24 mouse cellular contexts compared by ENCODE assay signal in genomic region chr5:118526504-118526903, GRCm38 (mm10). TPM values are rescaled to one million over a fixed set of nuclear protein-coding genes. Genes with fewer than 3 reads are reported as not detected.
A peak's percentile ranks its signal among the peaks of the same experiment; 100 is the strongest.
DNase-seq lines count a peak whose midpoint lies in the region; ATAC-seq lines count a peak whose summit lies in the region.
"Had no signal": no experiment of that assay in that cellular context is flagged by ENCODE, and none has a peak within 500 bp of the region (broad histone marks: within the 10 kb centered on the region; RNA-seq: fewer than 3 reads in every experiment).

No protein-coding gene starts in this region.

- H3K9ac ChIP-seq in embryonic facial prominence, embryonic 11.5 days (replicated peaks; ENCODE audit: low read length): no peak overlapping the region
- no peak overlapping the region for H3K9ac ChIP-seq in limb, embryonic 12.5 days (replicated peaks)
- no peak overlapping the region for H3K9ac ChIP-seq in midbrain, embryonic 11.5 days (ENCODE audit: low read length)
- H3K9ac ChIP-seq in kidney, embryonic 14.5 days (ENCODE audit: low read depth, low read length): no peak overlapping the region
- H3K9ac ChIP-seq: embryonic facial prominence, embryonic 13.5 days; embryonic facial prominence, embryonic 15.5 days; forebrain, embryonic 12.5 days had no signal

- H3K9me3 ChIP-seq in embryonic facial prominence, embryonic 10.5 days: no peaks in the 10 kb centered on the region
- no peaks in the 10 kb centered on the region for H3K9me3 ChIP-seq in embryonic facial prominence, embryonic 11.5 days (replicated peaks; ENCODE audit: control insufficient read depth, low read length)
- H3K9me3 ChIP-seq in limb, embryonic 10.5 days (replicated peaks): no peaks in the 10 kb centered on the region
- no peaks in the 10 kb centered on the region for H3K9me3 ChIP-seq in limb, embryonic 12.5 days
- no peaks in the 10 kb centered on the region for H3K9me3 ChIP-seq in hindbrain, embryonic 10.5 days
- no peaks in the 10 kb centered on the region for H3K9me3 ChIP-seq in midbrain, embryonic 11.5 days (ENCODE audit: control insufficient read depth, low read length)
- no peaks in the 10 kb centered on the region for H3K9me3 ChIP-seq in kidney, embryonic 14.5 days (ENCODE audit: control insufficient read depth, low read length)
- H3K9me3 ChIP-seq: embryonic facial prominence, embryonic 13.5 days; embryonic facial prominence, embryonic 15.5 days; forebrain, embryonic 10.5 days; forebrain, embryonic 12.5 days had no signal

- H3K4me1 ChIP-seq in embryonic facial prominence, embryonic 10.5 days: peaks cover 49% of the 10 kb centered on the region
- H3K4me1 ChIP-seq in embryonic facial prominence, embryonic 11.5 days (ENCODE audit: control insufficient read depth, insufficient read depth, low read length): no peaks in the 10 kb centered on the region; the same call in 1 of the 2 replicates
- H3K4me1 ChIP-seq in limb, embryonic 10.5 days: peaks cover 47% of the 10 kb centered on the region
- H3K4me1 ChIP-seq in limb, embryonic 12.5 days (replicated peaks): peaks cover 44% of the 10 kb centered on the region
- H3K4me1 ChIP-seq in hindbrain, embryonic 10.5 days (replicated peaks): peaks cover 19% of the 10 kb centered on the region
- H3K4me1 ChIP-seq in midbrain, embryonic 11.5 days (ENCODE audit: control insufficient read depth, insufficient read depth, low read length): peaks cover 5% of the 10 kb centered on the region
- H3K4me1 ChIP-seq in kidney, embryonic 14.5 days (ENCODE audit: control insufficient read depth, insufficient read depth, low read length): no peaks in the 10 kb centered on the region

- no peak for ATAC-seq in embryonic facial prominence, embryonic 11.5 days (replicated peaks; ENCODE audit: insufficient number of reproducible peaks, low FRiP score, low TSS enrichment, low read depth)
- no peak for ATAC-seq in limb, embryonic 12.5 days (ENCODE audit: insufficient number of reproducible peaks, insufficient read depth, low FRiP score, low TSS enrichment, low read depth)
- ATAC-seq in midbrain, embryonic 11.5 days (ENCODE audit: low FRiP score): no peak
- no peak for ATAC-seq in kidney, embryonic 14.5 days (ENCODE audit: low FRiP score, low TSS enrichment)
- ATAC-seq: forebrain, embryonic 14.5 days; forebrain, embryonic 16.5 days had no signal

- H3K4me2 ChIP-seq in embryonic facial prominence, embryonic 11.5 days (ENCODE audit: low read depth, low read length): no peak overlapping the region
- H3K4me2 ChIP-seq in limb, embryonic 12.5 days: no peak overlapping the region
- no peak overlapping the region for H3K4me2 ChIP-seq in midbrain, embryonic 11.5 days
- no peak overlapping the region for H3K4me2 ChIP-seq in kidney, embryonic 14.5 days (replicated peaks; ENCODE audit: low read depth, low read length)
- H3K4me2 ChIP-seq: embryonic facial prominence, embryonic 13.5 days; embryonic facial prominence, embryonic 15.5 days; forebrain, embryonic 12.5 days had no signal

- H3K27ac ChIP-seq in embryonic facial prominence, embryonic 10.5 days (replicated peaks): no peak overlapping the region; the same call in 1 of the 2 replicates
- no peak overlapping the region for H3K27ac ChIP-seq in embryonic facial prominence, embryonic 11.5 days (replicated peaks; ENCODE audit: low read depth, low read length)
- H3K27ac ChIP-seq in limb, embryonic 10.5 days: peak overlapping the region; percentile 58
- H3K27ac ChIP-seq in limb, embryonic 12.5 days: peak overlapping the region; percentile 62
- H3K27ac ChIP-seq in hindbrain, embryonic 10.5 days: no peak overlapping the region
- no peak overlapping the region for H3K27ac ChIP-seq in midbrain, embryonic 11.5 days (ENCODE audit: low read depth, low read length)
- no peak overlapping the region for H3K27ac ChIP-seq in kidney, embryonic 14.5 days (ENCODE audit: low read depth, low read length)
- H3K27ac ChIP-seq: embryonic facial prominence, embryonic 13.5 days; embryonic facial prominence, embryonic 15.5 days; forebrain, embryonic 10.5 days; forebrain, embryonic 12.5 days had no signal

- H3K27me3 ChIP-seq in embryonic facial prominence, embryonic 10.5 days (replicated peaks; ENCODE audit: low read depth, poor library complexity, severe bottlenecking): peaks cover 54% of the 10 kb centered on the region
- H3K27me3 ChIP-seq in embryonic facial prominence, embryonic 11.5 days (ENCODE audit: control insufficient read depth, insufficient read depth, low read length): no peaks in the 10 kb centered on the region
- H3K27me3 ChIP-seq in limb, embryonic 10.5 days (ENCODE audit: low read depth, poor library complexity, severe bottlenecking): 0 out of 2 replicates have a peak, but pooled peaks cover 5% of the 10 kb centered on the region
- no peaks in the 10 kb centered on the region for H3K27me3 ChIP-seq in limb, embryonic 12.5 days
- H3K27me3 ChIP-seq in hindbrain, embryonic 10.5 days (ENCODE audit: insufficient read depth, poor library complexity, severe bottlenecking): peaks cover 23% of the 10 kb centered on the region
- H3K27me3 ChIP-seq in midbrain, embryonic 11.5 days (ENCODE audit: control insufficient read depth, insufficient read depth, low read length): peaks cover 25% of the 10 kb centered on the region
- H3K27me3 ChIP-seq in kidney, embryonic 14.5 days (ENCODE audit: control insufficient read depth, insufficient read depth, low read length): no peaks in the 10 kb centered on the region
- H3K27me3 ChIP-seq: embryonic facial prominence, embryonic 13.5 days; embryonic facial prominence, embryonic 15.5 days had no signal

- peak; percentile 59 for DNase-seq in embryonic facial prominence, embryonic 10.5 days (ENCODE audit: low spot score)
- peak; percentile 75 for DNase-seq in embryonic facial prominence, embryonic 11.5 days (ENCODE audit: low spot score)
- DNase-seq in limb, embryonic 10.5 days (ENCODE audit: low spot score): peak; percentile 50
- DNase-seq in hindbrain, embryonic 10.5 days (ENCODE audit: low spot score): no peak
- DNase-seq in gastrocnemius, postnatal 36 days: no peak
- DNase-seq in midbrain, embryonic 11.5 days (ENCODE audit: low spot score, missing footprints): no peak
- DNase-seq: adrenal gland, adult 2 months; adrenal gland, postnatal 10 days; adrenal gland, postnatal 25 days; cerebellum, adult 11 months; cerebellum, adult 18-20 months; cerebellum, adult 8-10 months; cerebellum, adult 9-11 months; cerebellum, postnatal 14 days; cerebellum, postnatal 36 days had no signal

- intact Hi-C loops in gastrocnemius, postnatal 36 days (cut with DNase I): no loop called here

- H3K4me3 ChIP-seq in embryonic facial prominence, embryonic 10.5 days: no peak overlapping the region
- H3K4me3 ChIP-seq in embryonic facial prominence, embryonic 11.5 days (ENCODE audit: low read depth, low read length): no peak overlapping the region
- H3K4me3 ChIP-seq in limb, embryonic 10.5 days: no peak overlapping the region
- H3K4me3 ChIP-seq in limb, embryonic 12.5 days (replicated peaks): no peak overlapping the region
- no peak overlapping the region for H3K4me3 ChIP-seq in hindbrain, embryonic 10.5 days
- no peak overlapping the region for H3K4me3 ChIP-seq in midbrain, embryonic 11.5 days (ENCODE audit: low read depth, low read length)
- H3K4me3 ChIP-seq in kidney, embryonic 14.5 days (ENCODE audit: low read length): no peak overlapping the region
- H3K4me3 ChIP-seq: embryonic facial prominence, embryonic 13.5 days; embryonic facial prominence, embryonic 15.5 days; erythroblast, embryonic 14.5 days; forebrain, embryonic 10.5 days; forebrain, embryonic 12.5 days had no signal

- 47% methylated on average over 13 of the region's 13 CpGs for WGBS in embryonic facial prominence, embryonic 10.5 days
- WGBS in embryonic facial prominence, embryonic 11.5 days: 37% methylated on average over 13 of the region's 13 CpGs
- 24% methylated on average over 13 of the region's 13 CpGs for WGBS in limb, embryonic 10.5 days
- WGBS in limb, embryonic 12.5 days: 13% methylated on average over 13 of the region's 13 CpGs
- 82% methylated on average over 13 of the region's 13 CpGs for WGBS in hindbrain, embryonic 10.5 days
- 84% methylated on average over 13 of the region's 13 CpGs for WGBS in midbrain, embryonic 11.5 days
- 76% methylated on average over 13 of the region's 13 CpGs for WGBS in kidney, embryonic 14.5 days

- H3K36me3 ChIP-seq in embryonic facial prominence, embryonic 10.5 days (replicated peaks): no peaks in the 10 kb centered on the region
- H3K36me3 ChIP-seq in embryonic facial prominence, embryonic 11.5 days (replicated peaks; ENCODE audit: control insufficient read depth, insufficient read depth, low read depth, low read length): no peaks in the 10 kb centered on the region
- H3K36me3 ChIP-seq in limb, embryonic 10.5 days: no peaks in the 10 kb centered on the region
- no peaks in the 10 kb centered on the region for H3K36me3 ChIP-seq in limb, embryonic 12.5 days
- no peaks in the 10 kb centered on the region for H3K36me3 ChIP-seq in hindbrain, embryonic 10.5 days
- H3K36me3 ChIP-seq in midbrain, embryonic 11.5 days (ENCODE audit: control insufficient read depth, insufficient read depth, low read length): no peaks in the 10 kb centered on the region
- no peaks in the 10 kb centered on the region for H3K36me3 ChIP-seq in kidney, embryonic 14.5 days (ENCODE audit: control insufficient read depth, insufficient read depth, low read length)
- H3K36me3 ChIP-seq: embryonic facial prominence, embryonic 13.5 days; embryonic facial prominence, embryonic 15.5 days; forebrain, embryonic 10.5 days; forebrain, embryonic 12.5 days had no signal

RNA-seq across cellular contexts. Expression of gene Med13l, which starts 34.0 kb away (rescaled TPM):
- 11.5 and 11.6 TPM in 2 replicates for polyA plus RNA-seq in embryonic facial prominence, embryonic 10.5 days (2016; fragmentation: Nextera tagmentation; extraction: Ambion mirVana)
- 10.1 and 11.4 TPM in 2 replicates for polyA plus RNA-seq in embryonic facial prominence, embryonic 11.5 days (2014; fragmentation: Nextera tagmentation; extraction: Ambion mirVana)
- 11.1 and 13.9 TPM in 2 replicates for polyA plus RNA-seq in limb, embryonic 10.5 days (2016; fragmentation: Nextera tagmentation; extraction: Ambion mirVana)
- 17.0 and 17.1 TPM in 2 replicates for polyA plus RNA-seq in limb, embryonic 12.5 days (2016; fragmentation: Nextera tagmentation; extraction: Ambion mirVana)
- 10.3 and 11.0 TPM in 2 replicates for polyA plus RNA-seq in hindbrain, embryonic 10.5 days (2016; fragmentation: Nextera tagmentation; extraction: Ambion mirVana)
- total RNA-seq in gastrocnemius, postnatal 36 days (2021): 10 to 100 TPM; 20.4 to 22.4 TPM
- 9.0 and 9.8 TPM in 2 replicates for polyA plus RNA-seq in midbrain, embryonic 11.5 days (2014; fragmentation: Nextera tagmentation; extraction: Ambion mirVana)
- 9.7 and 12.1 TPM in 2 replicates for polyA plus RNA-seq in kidney, embryonic 14.5 days (2014; fragmentation: Nextera tagmentation; extraction: Ambion mirVana)

Comparison
In these comparisons a context has a peak if more than half of its experiments do, and no peak if none do; other contexts are left out.
1. DNase-seq: peak in embryonic facial prominence, embryonic 10.5 days (single experiment), embryonic facial prominence, embryonic 11.5 days (single experiment) and limb, embryonic 10.5 days (single experiment); none in hindbrain, embryonic 10.5 days (single experiment), gastrocnemius, postnatal 36 days (0 of 2) and midbrain, embryonic 11.5 days (single experiment).
2. H3K27ac ChIP-seq: peak in limb, embryonic 10.5 days (single experiment) and limb, embryonic 12.5 days (single experiment); none in embryonic facial prominence, embryonic 10.5 days (single experiment), embryonic facial prominence, embryonic 11.5 days (single experiment), hindbrain, embryonic 10.5 days (single experiment), midbrain, embryonic 11.5 days (single experiment) and kidney, embryonic 14.5 days (single experiment).